Mouse (Mus musculus) stomach, postnatal 0 days (tissue): ENCODE data around the gene 4632433K11Rik.

Experiments used
- CTCF ChIP-seq: IDR thresholded peaks from 2 replicates; pipeline ENCODE4 v1.5.1; 2016; ENCODE audit warnings: antibody characterized with exemption, low read depth, mild to moderate bottlenecking, moderate library complexity
- EP300 ChIP-seq: optimal IDR thresholded peaks from 2 replicates; pipeline ENCODE3; 2016; ENCODE audit warnings: antibody characterized with exemption

DNA sequence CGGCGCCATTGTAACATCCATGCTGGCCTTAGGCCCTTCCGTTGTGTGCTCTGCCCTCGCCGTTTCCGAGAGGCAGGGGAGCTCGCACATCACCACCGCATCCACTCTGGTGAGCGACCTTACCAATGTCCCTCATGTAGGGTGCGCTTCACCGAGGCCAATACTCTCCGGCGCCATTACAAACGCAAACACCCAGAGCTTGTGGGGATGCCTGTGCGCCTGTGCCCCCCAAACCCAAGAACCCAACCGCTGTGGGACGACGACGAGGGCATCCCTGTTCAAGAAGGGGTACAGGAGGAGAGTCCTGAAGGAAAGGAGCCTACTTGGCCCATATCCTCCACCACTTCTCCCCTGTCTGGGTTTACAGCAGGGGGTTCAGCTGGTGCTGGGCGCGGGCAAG lies 16.0 kb upstream of the 4632433K11Rik start:
- TF ChIP-seq CTCF (no peak), EP300 (no peak)
